Mouse (Mus musculus) gastrocnemius, adult 8-10 months (tissue): ENCODE measurements at regions not wholly inside any gene's neighbourhood (a gene's known extent, or its start where the extent isn't known, plus 50 kb on each side); places are given as distances from the start of the nearest gene placed in this dataset.

Experiments used
- DNase-seq, 2 experiments: peaks; one replicate each; pipeline ENCODE4 v3.0.0; 2022; ENCODE audit warnings: low spot score in 2 of 2

GRCm38 (mm10) chr3:54443791-54444190, 82.9 kb downstream of the Postn start:
- DNase-seq = no peak

- no peak for DNase-seq
Observed at GRCm38 (mm10) chr3:54446889-54447288, 86.0 kb downstream of the Postn start.

GRCm38 (mm10) chr3:54457416-54457815, 96.5 kb downstream of the Postn start:
- DNase-seq = no peak

- no peak for DNase-seq
Observed at GRCm38 (mm10) chr3:54461366-54461765, 100.5 kb downstream of the Postn start.

GRCm38 (mm10) chr3:54466097-54466496, 105.2 kb downstream of the Postn start:
- DNase-seq = no peak

GRCm38 (mm10) chr3:54474209-54474608, 113.3 kb downstream of the Postn start:
- no peak for DNase-seq

- no peak for DNase-seq
Observed at GRCm38 (mm10) chr3:54475879-54476278, 115.0 kb downstream of the Postn start.

GRCm38 (mm10) chr3:54477986-54478385, 117.1 kb downstream of the Postn start:
- no peak for DNase-seq

- DNase-seq = no peak
Observed at GRCm38 (mm10) chr3:54480251-54480650, 119.3 kb downstream of the Postn start.

GRCm38 (mm10) chr3:54487346-54487745, 126.4 kb downstream of the Postn start:
- DNase-seq = no peak

- DNase-seq = no peak
Observed at GRCm38 (mm10) chr3:54487844-54488243, 126.9 kb downstream of the Postn start.

GRCm38 (mm10) chr3:54490249-54490900, 129.5 kb downstream of the Postn start:
- no peak for DNase-seq

GRCm38 (mm10) chr3:54493567-54493966, 132.7 kb downstream of the Postn start:
- DNase-seq = no peak

- no peak for DNase-seq
Observed at GRCm38 (mm10) chr3:54504997-54505396, 144.1 kb downstream of the Postn start.

GRCm38 (mm10) chr3:54507575-54507974, 146.7 kb downstream of the Postn start:
- no peak for DNase-seq

GRCm38 (mm10) chr3:54508906-54509305, 148.0 kb downstream of the Postn start:
- no peak for DNase-seq

- no peak for DNase-seq
Observed at GRCm38 (mm10) chr3:54517251-54517650, 156.3 kb downstream of the Postn start.

GRCm38 (mm10) chr3:54522716-54523115, 161.8 kb downstream of the Postn start:
- no peak for DNase-seq

- DNase-seq = no peak
Observed at GRCm38 (mm10) chr3:54526618-54527017, 165.7 kb downstream of the Postn start.

- no peak for DNase-seq
Observed at GRCm38 (mm10) chr3:54528292-54528691, 164.3 kb upstream of the Supt20 start.

GRCm38 (mm10) chr3:54530251-54530650, 162.4 kb upstream of the Supt20 start:
- no peak for DNase-seq

GRCm38 (mm10) chr3:54535361-54535760, 157.2 kb upstream of the Supt20 start:
- DNase-seq = no peak

GRCm38 (mm10) chr3:54538055-54538454, 154.6 kb upstream of the Supt20 start:
- DNase-seq = no peak
